Mouse (Mus musculus): ENCODE data around the gene Slc38a6. TPM values are rescaled to one million over a fixed set of nuclear protein-coding genes. Genes with fewer than 3 reads are reported as not detected.

Slc38a6 gene
- total and polyA plus RNA-seq, 3 experiments, result 3.1 to 6.1 TPM; not detected in 1

DNA sequence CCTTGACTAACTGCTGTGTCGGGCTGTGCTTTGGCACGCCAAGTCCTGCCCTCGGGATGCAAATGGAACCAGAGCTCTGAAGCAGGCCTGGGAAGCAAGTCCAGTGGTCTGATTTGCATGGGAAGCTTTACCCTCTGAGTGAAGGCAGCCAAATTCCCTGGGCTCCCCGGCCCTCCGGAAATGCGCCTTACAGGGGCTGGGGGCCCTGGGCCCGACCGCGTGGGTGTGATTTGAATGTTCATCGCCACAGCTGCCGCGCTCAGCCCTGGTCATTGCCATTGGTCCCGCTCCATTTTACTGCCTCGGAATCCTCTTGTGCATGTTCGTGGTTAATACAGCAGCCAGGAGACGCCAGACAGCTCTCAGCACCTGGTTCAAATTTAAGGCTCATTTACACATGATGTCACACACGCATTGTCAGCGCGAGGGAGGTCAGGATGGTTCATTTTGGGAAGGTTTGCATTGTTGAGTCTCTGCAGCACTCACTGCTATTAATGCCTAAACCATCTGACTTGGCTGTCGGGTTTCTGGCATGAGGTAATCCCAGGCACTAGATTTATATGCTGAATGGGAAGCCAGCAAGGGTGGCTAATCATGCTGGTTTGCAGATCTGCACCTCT, 81.0 kb downstream of the Slc38a6 start:
- Histone ChIP-seq H3K4me1 (ENCODE audit: control insufficient read depth in 1 of 2, insufficient read depth in 2 of 2, low read length in 2 of 2) (no peaks in the 10 kb centered on the region), H3K27me3 (ENCODE audit: control insufficient read depth in 1 of 2, insufficient read depth in 2 of 2, low read length in 2 of 2) (peaks cover 2% of the 10 kb centered on the region in 2 experiments; a peak in 2 of 4 replicates), H3K79me2 (ENCODE audit: control insufficient read depth, insufficient read depth, low read length, poor library complexity) (no peaks in the 10 kb centered on the region), H3K36me3 (ENCODE audit: control insufficient read depth in 1 of 2, insufficient read depth in 2 of 2, low read length in 2 of 2) (no peaks in the 10 kb centered on the region), H3K27ac (ENCODE audit: control insufficient read depth, low read depth, low read length) (no peak overlapping the region), H3K4me3 (ENCODE audit: control insufficient read depth in 1 of 2, insufficient read depth in 1 of 2, low read depth in 2 of 2, low read length in 2 of 2) (no peak overlapping the region), H3K9me3 (replicated peaks; ENCODE audit: insufficient read depth, low read length) (no peaks in the 10 kb centered on the region), H3K9ac (ENCODE audit: control insufficient read depth, low read depth, low read length, poor library complexity, severe bottlenecking) (no peak overlapping the region)
- DNase-seq (ENCODE audit: low read depth, low spot score), result no peak
- no peak for TF ChIP-seq GABPA (IDR thresholded peaks at IDR 0.05; ENCODE audit: low read depth, low read length)
- TF ChIP-seq MAFK (IDR thresholded peaks at IDR 0.05; ENCODE audit: borderline replicate concordance, low read depth, low read length), result no peak
- no peak for TF ChIP-seq USF2 (IDR thresholded peaks at IDR 0.05; ENCODE audit: borderline replicate concordance in 1 of 2, insufficient read depth in 1 of 2, low read depth in 1 of 2, low read length in 2 of 2)
- TF ChIP-seq UBTF (IDR thresholded peaks at IDR 0.05; ENCODE audit: borderline replicate concordance, insufficient read depth, low read depth, low read length), result no peak
- no peak for TF ChIP-seq E2F4 (IDR thresholded peaks at IDR 0.05; ENCODE audit: borderline replicate concordance, low read depth, low read length)
- no peak for TF ChIP-seq KAT2A (conservative IDR thresholded peaks at IDR 0.05; ENCODE audit: low read depth, low read length)
- TF ChIP-seq RCOR1 (IDR thresholded peaks at IDR 0.05; ENCODE audit: low read depth, low read length), result no peak
- no peak for TF ChIP-seq EP300 (IDR thresholded peaks at IDR 0.05; ENCODE audit: low read depth in 1 of 2, low read length in 2 of 2)
- TF ChIP-seq POLR2A (IDR thresholded peaks at IDR 0.05; ENCODE audit: control insufficient read depth in 1 of 2, insufficient read depth in 1 of 2, low read depth in 1 of 2, low read length in 2 of 2, poor library complexity in 1 of 2), result no peak
- no peak for TF ChIP-seq JUND (IDR thresholded peaks at IDR 0.05; ENCODE audit: low read depth, low read length)
- TF ChIP-seq USF1 (IDR thresholded peaks at IDR 0.05; ENCODE audit: low read depth, low read length), result no peak
- no peak for TF ChIP-seq CTCF (IDR thresholded peaks at IDR 0.05 in 2 of 3, conservative IDR thresholded peaks at IDR 0.05 in 1 of 3; ENCODE audit: control insufficient read depth in 1 of 3, insufficient read depth in 1 of 3, low read depth in 2 of 3, low read length in 3 of 3, poor library complexity in 1 of 3, severe bottlenecking in 1 of 3)
- no peak for TF ChIP-seq TBP (IDR thresholded peaks at IDR 0.05; ENCODE audit: low read depth, low read length)
- no peak for TF ChIP-seq RAD21 (IDR thresholded peaks at IDR 0.05; ENCODE audit: low read depth, low read length)
- TF ChIP-seq MAX (IDR thresholded peaks at IDR 0.05; ENCODE audit: low read length), result no peak
- no peak for TF ChIP-seq MXI1 (IDR thresholded peaks at IDR 0.05; ENCODE audit: low read depth, low read length)
- TF ChIP-seq MYC (IDR thresholded peaks at IDR 0.05; ENCODE audit: low read depth, low read length), result no peak
- no peak for TF ChIP-seq SIN3A (IDR thresholded peaks at IDR 0.05; ENCODE audit: low read length)

DNA sequence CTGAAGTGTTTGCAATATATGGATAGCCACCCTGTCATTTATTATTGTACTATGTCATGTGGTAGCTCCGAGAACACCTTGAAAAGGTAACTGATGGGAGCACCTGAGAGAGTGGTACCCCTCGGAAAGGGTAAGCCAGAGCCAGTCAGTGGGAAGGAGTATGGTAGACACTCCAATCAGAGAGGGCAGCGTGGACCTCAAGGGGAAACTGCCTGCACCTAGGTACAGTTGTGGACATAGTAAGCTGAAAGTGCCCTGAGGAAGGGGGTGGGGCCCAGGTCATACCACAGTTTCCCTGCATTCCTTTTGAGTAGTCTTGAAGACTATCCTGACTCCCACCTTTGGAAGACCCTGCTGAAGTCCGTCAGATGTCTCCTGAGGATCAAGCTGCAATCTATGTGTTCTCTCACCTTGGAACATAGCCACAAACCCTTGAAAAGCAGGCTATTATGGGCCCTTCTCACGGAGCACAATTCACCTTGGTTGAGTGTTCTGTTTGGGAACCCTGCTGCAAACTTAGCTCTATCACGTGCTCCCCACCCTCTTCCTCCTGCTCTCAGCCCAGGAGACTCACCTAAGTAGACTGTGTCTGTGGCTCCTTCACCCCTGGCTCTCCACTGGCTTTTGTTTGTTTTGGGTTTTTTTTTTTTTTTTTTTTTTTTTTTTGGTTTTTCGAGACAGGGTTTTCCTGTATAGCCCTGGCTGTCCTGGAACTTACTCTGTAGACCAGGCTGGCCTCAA, 82.5 kb downstream of the Slc38a6 start:
- H3K27ac ChIP-seq (ENCODE audit: control insufficient read depth, low read depth, low read length), result no peak overlapping the region
- TF ChIP-seq TAL1 (IDR thresholded peaks at IDR 0.05; ENCODE audit: low read length), result no peak
- TF ChIP-seq TBP (IDR thresholded peaks at IDR 0.05; ENCODE audit: low read depth, low read length), result no peak
- TF ChIP-seq RCOR1 (IDR thresholded peaks at IDR 0.05; ENCODE audit: low read depth, low read length), result no peak
- TF ChIP-seq CHD1 (IDR thresholded peaks at IDR 0.05; ENCODE audit: low read depth, low read length), result no peak
- TF ChIP-seq ZC3H11A (IDR thresholded peaks at IDR 0.05; ENCODE audit: low read depth, low read length), result no peak
- TF ChIP-seq NRF1 (IDR thresholded peaks at IDR 0.05; ENCODE audit: insufficient read depth, low read depth, low read length, poor library complexity, severe bottlenecking), result no peak
- no peak for TF ChIP-seq EP300 (IDR thresholded peaks at IDR 0.05; ENCODE audit: low read depth in 1 of 2, low read length in 2 of 2)
- TF ChIP-seq TCF12 (IDR thresholded peaks at IDR 0.05; ENCODE audit: low read depth, low read length), result no peak
- TF ChIP-seq HCFC1 (IDR thresholded peaks at IDR 0.05; ENCODE audit: low read depth, low read length), result no peak
- TF ChIP-seq ZNF384 (IDR thresholded peaks at IDR 0.05; ENCODE audit: low read depth, low read length), result no peak
- no peak for TF ChIP-seq MYC (IDR thresholded peaks at IDR 0.05; ENCODE audit: low read depth, low read length)
- no peak for TF ChIP-seq RAD21 (IDR thresholded peaks at IDR 0.05; ENCODE audit: low read depth, low read length)
- no peak for TF ChIP-seq POLR2AphosphoS5 (IDR thresholded peaks at IDR 0.05; ENCODE audit: borderline replicate concordance, low read depth, low read length)
- no peaks in the 10 kb centered on the region for H3K9me3 ChIP-seq (replicated peaks; ENCODE audit: insufficient read depth, low read length)
- H3K36me3 ChIP-seq (ENCODE audit: control insufficient read depth in 1 of 2, insufficient read depth in 2 of 2, low read length in 2 of 2), result no peaks in the 10 kb centered on the region
- H3K27me3 ChIP-seq (ENCODE audit: control insufficient read depth in 1 of 2, insufficient read depth in 2 of 2, low read length in 2 of 2), result peaks cover 2% of the 10 kb centered on the region in 2 experiments; a peak in 2 of 4 replicates
- H3K4me3 ChIP-seq (ENCODE audit: control insufficient read depth in 1 of 2, insufficient read depth in 1 of 2, low read depth in 2 of 2, low read length in 2 of 2), result no peak overlapping the region
- H3K4me1 ChIP-seq (ENCODE audit: control insufficient read depth in 1 of 2, insufficient read depth in 2 of 2, low read length in 2 of 2), result no peaks in the 10 kb centered on the region
- no peaks in the 10 kb centered on the region for H3K79me2 ChIP-seq (ENCODE audit: control insufficient read depth, insufficient read depth, low read length, poor library complexity)
- no peak overlapping the region for H3K9ac ChIP-seq (ENCODE audit: control insufficient read depth, low read depth, low read length, poor library complexity, severe bottlenecking)
- DNase-seq (ENCODE audit: low read depth, low spot score), result no peak
